In the genomic region with DNA sequence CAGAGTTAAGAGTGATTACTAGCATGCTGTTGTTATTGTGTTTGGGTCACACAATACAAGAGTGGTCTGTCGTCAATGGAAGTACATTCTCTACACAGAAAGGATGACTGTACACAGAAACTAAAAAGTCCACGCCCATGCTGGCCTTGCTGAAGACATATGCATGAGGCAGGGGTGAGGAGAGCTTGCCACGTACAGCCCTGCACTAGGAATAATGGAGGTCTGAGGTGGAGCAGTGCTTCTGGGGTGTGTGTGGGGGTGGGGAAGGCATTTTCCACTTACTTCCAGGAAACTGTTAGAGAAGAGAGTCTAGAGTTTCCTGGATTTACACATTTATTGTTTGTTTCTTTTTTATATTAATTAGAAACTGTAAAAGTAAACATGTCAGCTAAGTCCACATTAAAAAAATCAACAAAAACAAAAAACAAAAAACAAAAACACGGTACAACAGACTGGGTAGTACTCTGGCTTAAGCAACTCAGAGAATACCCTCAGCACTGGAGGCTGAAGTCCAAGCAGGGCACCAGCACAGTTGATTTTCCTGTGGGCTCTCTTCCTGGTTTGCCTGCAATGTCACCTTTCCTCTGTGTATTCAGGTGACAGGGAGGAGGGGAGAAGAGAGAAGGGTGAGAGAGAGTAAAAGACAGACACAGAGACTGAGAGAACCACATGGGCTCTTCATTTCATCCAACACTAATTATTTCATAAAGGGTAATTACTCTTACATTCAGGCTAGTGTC, we compare ENCODE assay signal across 17 mouse cellular contexts.
A peak's percentile ranks its signal among the peaks of the same experiment; 100 is the strongest.
DNase-seq lines count a peak whose midpoint lies in the region; ATAC-seq lines count a peak whose summit lies in the region.
"Had no signal": no experiment of that assay in that cellular context is flagged by ENCODE, and none has a peak within 500 bp of the region (broad histone marks: within the 10 kb centered on the region; RNA-seq: fewer than 3 reads in every experiment).

No protein-coding gene starts in this region.

- ATAC-seq in heart, embryonic 11.5 days (replicated peaks; ENCODE audit: insufficient number of reproducible peaks, low FRiP score, low TSS enrichment): no peak
- peak; percentile 70; the same call in 1 of the 2 replicates for ATAC-seq in liver, embryonic 16.5 days (ENCODE audit: low read depth)
- ATAC-seq: inflammation-experienced regulatory T-cells, adult 6 months; Patski had no signal

- H3K27ac ChIP-seq in heart, embryonic 10.5 days: peak overlapping the region; percentile 29; the same call in 1 of the 2 replicates
- no peak overlapping the region for H3K27ac ChIP-seq in heart, embryonic 11.5 days (ENCODE audit: low read depth, low read length)
- H3K27ac ChIP-seq in liver, embryonic 16.5 days (ENCODE audit: low read length): no peak overlapping the region
- H3K27ac ChIP-seq: heart, embryonic 15.5 days; hindbrain, embryonic 10.5 days; kidney, postnatal 0 days; layer of hippocampus, adult 2 months; limb, embryonic 12.5 days; macrophage had no signal

- no peak overlapping the region for H3K4me2 ChIP-seq in heart, embryonic 11.5 days
- no peak overlapping the region for H3K4me2 ChIP-seq in liver, embryonic 16.5 days (ENCODE audit: low read depth, low read length)
- H3K4me2 ChIP-seq: heart, embryonic 15.5 days; limb, embryonic 12.5 days had no signal

- DNase-seq in heart, embryonic 10.5 days (ENCODE audit: low spot score): no peak
- peak; percentile 15 for DNase-seq in retina, adult 2 months (ENCODE audit: low read depth, low spot score)
- no peak for DNase-seq in retina, embryonic 14.5 days (ENCODE audit: low spot score)
- no peak for DNase-seq in right cerebral cortex, postnatal 36 days (ENCODE audit: low spot score in 2 of 2)
- DNase-seq in thymus, adult 18-20 months: no peak
- DNase-seq: B cell, adult 2 months; midbrain, embryonic 14.5 days had no signal

- WGBS in heart, embryonic 10.5 days: 48% methylated on average over 4 of the region's 4 CpGs
- 52% methylated on average over 4 of the region's 4 CpGs for WGBS in heart, embryonic 11.5 days (ENCODE audit: insufficient replicate concordance)
- WGBS in liver, embryonic 16.5 days (ENCODE audit: insufficient replicate concordance): 43% methylated on average over 4 of the region's 4 CpGs

- no peak overlapping the region for H3K4me3 ChIP-seq in heart, embryonic 10.5 days
- no peak overlapping the region for H3K4me3 ChIP-seq in heart, embryonic 11.5 days (ENCODE audit: low read depth, low read length)
- no peak overlapping the region for H3K4me3 ChIP-seq in liver, embryonic 16.5 days (ENCODE audit: low read depth, low read length)
- H3K4me3 ChIP-seq: heart, embryonic 15.5 days; hindbrain, embryonic 10.5 days; layer of hippocampus, adult 2 months; limb, embryonic 12.5 days had no signal

- no peaks in the 10 kb centered on the region for H3K9me3 ChIP-seq in heart, embryonic 10.5 days
- H3K9me3 ChIP-seq in heart, embryonic 11.5 days (replicated peaks; ENCODE audit: control insufficient read depth, low read length): no peaks in the 10 kb centered on the region
- no peaks in the 10 kb centered on the region for H3K9me3 ChIP-seq in liver, embryonic 16.5 days (replicated peaks; ENCODE audit: control insufficient read depth, low read length)
- H3K9me3 ChIP-seq: heart, embryonic 15.5 days; hindbrain, embryonic 10.5 days; limb, embryonic 12.5 days had no signal

- H3K36me3 ChIP-seq in heart, embryonic 10.5 days: no peaks in the 10 kb centered on the region
- H3K36me3 ChIP-seq in heart, embryonic 11.5 days (ENCODE audit: control insufficient read depth, insufficient read depth, low read length): no peaks in the 10 kb centered on the region
- H3K36me3 ChIP-seq in liver, embryonic 16.5 days (ENCODE audit: control insufficient read depth, insufficient read depth): no peaks in the 10 kb centered on the region
- H3K36me3 ChIP-seq: heart, embryonic 15.5 days; hindbrain, embryonic 10.5 days; limb, embryonic 12.5 days had no signal

- no peak overlapping the region for H3K9ac ChIP-seq in heart, embryonic 11.5 days (ENCODE audit: low read depth, low read length)
- no peak overlapping the region for H3K9ac ChIP-seq in liver, embryonic 16.5 days (ENCODE audit: low read depth, low read length)
- H3K9ac ChIP-seq: heart, embryonic 15.5 days; limb, embryonic 12.5 days had no signal

- peaks cover 5% of the 10 kb centered on the region; the same call in 1 of the 2 replicates for H3K4me1 ChIP-seq in heart, embryonic 10.5 days
- no peaks in the 10 kb centered on the region for H3K4me1 ChIP-seq in heart, embryonic 11.5 days (ENCODE audit: control insufficient read depth, insufficient read depth, low read length)
- no peaks in the 10 kb centered on the region for H3K4me1 ChIP-seq in liver, embryonic 16.5 days (ENCODE audit: control insufficient read depth, low read depth, low read length)
- H3K4me1 ChIP-seq: heart, embryonic 15.5 days had no signal

- H3K27me3 ChIP-seq in heart, embryonic 10.5 days (ENCODE audit: insufficient read depth, poor library complexity, severe bottlenecking): no peaks in the 10 kb centered on the region
- no peaks in the 10 kb centered on the region for H3K27me3 ChIP-seq in heart, embryonic 11.5 days (ENCODE audit: control insufficient read depth, insufficient read depth, low read length)
- H3K27me3 ChIP-seq in liver, embryonic 16.5 days (ENCODE audit: control insufficient read depth, insufficient read depth, low read depth, low read length): no peaks in the 10 kb centered on the region
- H3K27me3 ChIP-seq: heart, embryonic 15.5 days; limb, embryonic 12.5 days; Patski had no signal
